19 mouse cellular contexts compared by ENCODE assay signal in the genomic region with DNA sequence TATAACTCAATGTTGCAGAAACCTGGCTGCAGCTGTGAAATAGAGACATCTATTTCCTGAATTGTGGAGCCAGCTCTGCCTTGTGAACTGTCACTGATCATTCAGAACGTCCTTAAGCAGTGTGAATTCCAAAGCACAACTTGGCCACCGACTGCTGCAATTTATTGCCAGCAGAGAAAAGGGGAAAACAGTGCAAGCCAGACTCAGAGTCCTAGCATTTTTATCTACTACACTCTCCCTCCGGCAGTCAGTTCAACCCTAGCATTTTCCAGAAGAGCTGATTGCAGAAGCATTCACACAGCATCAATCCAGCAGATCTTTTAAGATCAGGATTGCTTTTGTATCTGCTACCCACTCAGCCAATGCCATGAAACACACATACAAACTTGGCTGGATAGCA. TPM values are rescaled to one million over a fixed set of nuclear protein-coding genes. Genes with fewer than 3 reads are reported as not detected.
DNase-seq lines count a peak whose midpoint lies in the region; ATAC-seq and TF ChIP-seq lines count a peak whose summit lies in the region.
"Had no signal": no experiment of that assay in that cellular context is flagged by ENCODE, and none has a peak within 500 bp of the region (broad histone marks: within the 10 kb centered on the region; RNA-seq: fewer than 3 reads in every experiment).

No protein-coding gene starts in this region.

- no peak overlapping the region for H3K4me2 ChIP-seq in hindbrain, embryonic 13.5 days
- H3K4me2 ChIP-seq in hindbrain, postnatal 0 days (ENCODE audit: low read depth, low read length) = no peak overlapping the region
- H3K4me2 ChIP-seq in midbrain, embryonic 14.5 days (ENCODE audit: low read length) = no peak overlapping the region
- no peak overlapping the region for H3K4me2 ChIP-seq in midbrain, embryonic 13.5 days (replicated peaks)
- H3K4me2 ChIP-seq: embryonic facial prominence, embryonic 12.5 days had no signal

- peak overlapping the region; percentile 48; the same call in 1 of the 2 replicates for H3K27ac ChIP-seq in hindbrain, embryonic 13.5 days
- no peak overlapping the region for H3K27ac ChIP-seq in hindbrain, postnatal 0 days
- 0 out of 2 replicates have a peak overlapping the region, but pooled peaks have one; percentile 45 for H3K27ac ChIP-seq in midbrain, embryonic 14.5 days (replicated peaks; ENCODE audit: low read depth, low read length)
- H3K27ac ChIP-seq in midbrain, embryonic 13.5 days = no peak overlapping the region
- H3K27ac ChIP-seq: embryonic facial prominence, embryonic 12.5 days; kidney, postnatal 0 days; macrophage; stomach, postnatal 0 days had no signal

- no peaks in the 10 kb centered on the region for H3K9me3 ChIP-seq in hindbrain, embryonic 13.5 days
- H3K9me3 ChIP-seq in hindbrain, postnatal 0 days (ENCODE audit: low read length) = no peaks in the 10 kb centered on the region
- no peaks in the 10 kb centered on the region for H3K9me3 ChIP-seq in midbrain, embryonic 14.5 days (ENCODE audit: control insufficient read depth, low read length)
- H3K9me3 ChIP-seq in midbrain, embryonic 13.5 days = no peaks in the 10 kb centered on the region
- H3K9me3 ChIP-seq: embryonic facial prominence, embryonic 12.5 days had no signal

- TF ChIP-seq CTCF in hindbrain, postnatal 0 days (IDR thresholded peaks at IDR 0.05; ENCODE audit: low read depth) = no peak

- H3K4me3 ChIP-seq in hindbrain, embryonic 13.5 days = no peak overlapping the region
- no peak overlapping the region for H3K4me3 ChIP-seq in hindbrain, postnatal 0 days (ENCODE audit: low read length)
- no peak overlapping the region for H3K4me3 ChIP-seq in midbrain, embryonic 14.5 days (replicated peaks; ENCODE audit: low read depth, low read length)
- no peak overlapping the region for H3K4me3 ChIP-seq in midbrain, embryonic 13.5 days (replicated peaks)
- H3K4me3 ChIP-seq: embryonic facial prominence, embryonic 12.5 days; myocyte had no signal

- peaks cover 23% of the 10 kb centered on the region for H3K4me1 ChIP-seq in hindbrain, embryonic 13.5 days (replicated peaks)
- H3K4me1 ChIP-seq in hindbrain, postnatal 0 days (ENCODE audit: insufficient read depth, low read length) = peaks cover 7% of the 10 kb centered on the region; the same call in 1 of the 2 replicates
- H3K4me1 ChIP-seq in midbrain, embryonic 14.5 days (ENCODE audit: control insufficient read depth, insufficient read depth, low read length) = no peaks in the 10 kb centered on the region
- peaks cover 17% of the 10 kb centered on the region for H3K4me1 ChIP-seq in midbrain, embryonic 13.5 days (replicated peaks)
- H3K4me1 ChIP-seq: embryonic facial prominence, embryonic 12.5 days had no signal

- H3K36me3 ChIP-seq in hindbrain, embryonic 13.5 days = peaks cover 5% of the 10 kb centered on the region; the same call in 1 of the 2 replicates
- H3K36me3 ChIP-seq in hindbrain, postnatal 0 days (ENCODE audit: insufficient read depth, low read length) = peaks cover 2% of the 10 kb centered on the region; the same call in 1 of the 2 replicates
- peaks cover 2% of the 10 kb centered on the region; the same call in 1 of the 2 replicates for H3K36me3 ChIP-seq in midbrain, embryonic 14.5 days (ENCODE audit: control insufficient read depth, insufficient read depth, low read length)
- peaks cover 4% of the 10 kb centered on the region for H3K36me3 ChIP-seq in midbrain, embryonic 13.5 days
- H3K36me3 ChIP-seq: embryonic facial prominence, embryonic 12.5 days had no signal

- no peaks in the 10 kb centered on the region for H3K27me3 ChIP-seq in hindbrain, embryonic 13.5 days
- H3K27me3 ChIP-seq in hindbrain, postnatal 0 days (ENCODE audit: insufficient read depth, low read length) = no peaks in the 10 kb centered on the region
- H3K27me3 ChIP-seq in midbrain, embryonic 14.5 days (ENCODE audit: control insufficient read depth, insufficient read depth, low read length) = no peaks in the 10 kb centered on the region
- H3K27me3 ChIP-seq in midbrain, embryonic 13.5 days = no peaks in the 10 kb centered on the region
- H3K27me3 ChIP-seq: embryonic facial prominence, embryonic 12.5 days had no signal

- DNase-seq in frontal cortex, postnatal 36 days (ENCODE audit: low spot score in 2 of 2) = no peak
- DNase-seq in hindbrain, postnatal 0 days (ENCODE audit: low spot score) = no peak
- DNase-seq in midbrain, embryonic 14.5 days = no peak
- DNase-seq in adrenal gland, postnatal 14 days = no peak
- DNase-seq: adrenal gland, postnatal 10 days; cerebellum, adult 11 months; cerebellum, postnatal 10 days; forebrain, postnatal 0 days; right cerebral cortex, postnatal 14 days; thymus, adult 2 months; thymus, postnatal 4 days had no signal

- 48% methylated on average over 3 of the region's 3 CpGs for WGBS in hindbrain, embryonic 13.5 days
- WGBS in hindbrain, postnatal 0 days = 28% methylated on average over 3 of the region's 3 CpGs
- 35% methylated on average over 3 of the region's 3 CpGs for WGBS in midbrain, embryonic 14.5 days
- 48% methylated on average over 3 of the region's 3 CpGs for WGBS in midbrain, embryonic 13.5 days

- peak; percentile 26; the same call in 1 of the 2 replicates for ATAC-seq in frontal cortex, adult (ENCODE audit: low TSS enrichment)
- ATAC-seq in hindbrain, embryonic 13.5 days (ENCODE audit: low FRiP score) = no peak
- no peak for ATAC-seq in hindbrain, postnatal 0 days
- no peak for ATAC-seq in midbrain, embryonic 14.5 days (ENCODE audit: low FRiP score, low TSS enrichment)
- no peak for ATAC-seq in midbrain, embryonic 13.5 days
- ATAC-seq: forebrain, postnatal 0 days had no signal

- peak overlapping the region; percentile 24; the same call in 1 of the 2 replicates for H3K9ac ChIP-seq in hindbrain, embryonic 13.5 days
- H3K9ac ChIP-seq in hindbrain, postnatal 0 days (replicated peaks; ENCODE audit: low read length) = no peak overlapping the region
- no peak overlapping the region for H3K9ac ChIP-seq in midbrain, embryonic 14.5 days (replicated peaks; ENCODE audit: low read length)
- H3K9ac ChIP-seq in midbrain, embryonic 13.5 days (replicated peaks) = no peak overlapping the region
- H3K9ac ChIP-seq: embryonic facial prominence, embryonic 12.5 days; forebrain, postnatal 0 days had no signal

RNA-seq across cellular contexts. Expression of a gene that starts 13.2 kb away (rescaled TPM):
- polyA plus RNA-seq in hindbrain, embryonic 13.5 days (2015; fragmentation: Nextera tagmentation; extraction: Ambion mirVana) = 7.8 and 8.9 TPM in 2 replicates
- total RNA-seq in hindbrain, postnatal 0 days (2014; rRNA removed) = 42.8 and 47.0 TPM in 2 replicates
- 9.1 and 10.6 TPM in 2 replicates for polyA plus RNA-seq in hindbrain, postnatal 0 days (2015; fragmentation: Nextera tagmentation; extraction: Ambion mirVana)
- polyA plus RNA-seq in midbrain, embryonic 14.5 days (2014; fragmentation: Nextera tagmentation; extraction: Ambion mirVana) = 10.3 and 12.0 TPM in 2 replicates
- 7.0 and 8.1 TPM in 2 replicates for polyA plus RNA-seq in midbrain, embryonic 13.5 days (2015; fragmentation: Nextera tagmentation; extraction: Ambion mirVana)
- 16.4 and 18.4 TPM in 2 replicates for total RNA-seq in adrenal gland, postnatal 14 days (2021)

Comparison
In these comparisons a context has a peak if more than half of its experiments do, and no peak if none do; other contexts are left out.
1. H3K27ac ChIP-seq: peak in hindbrain, embryonic 13.5 days (single experiment) and midbrain, embryonic 14.5 days (single experiment); none in hindbrain, postnatal 0 days (single experiment) and midbrain, embryonic 13.5 days (single experiment).